ENCODE assay signal across 8 mouse cellular contexts in genomic region chr12:84362872-84363271, GRCm38 (mm10). TPM values are rescaled to one million over a fixed set of nuclear protein-coding genes. Genes with fewer than 3 reads are reported as not detected.
DNase-seq lines count a peak whose midpoint lies in the region; ATAC-seq lines count a peak whose summit lies in the region.

No protein-coding gene starts in this region.

- peaks cover 12% of the 10 kb centered on the region for H3K36me3 ChIP-seq in heart, embryonic 15.5 days
- peaks cover 11% of the 10 kb centered on the region for H3K36me3 ChIP-seq in hindbrain, embryonic 13.5 days
- H3K36me3 ChIP-seq in midbrain, embryonic 13.5 days, result peaks cover 8% of the 10 kb centered on the region

- DNase-seq in heart, postnatal 36 days, result no peak
- peak; percentile 45 for DNase-seq in adrenal gland, postnatal 14 days
- no peak for DNase-seq in retina, postnatal 1 day
- DNase-seq in spleen, postnatal 14 days (ENCODE audit: low spot score in 2 of 2), result no peak
- DNase-seq in thymus, postnatal 4 days, result no peak

- peak overlapping the region; percentile 76 for H3K4me2 ChIP-seq in heart, embryonic 15.5 days
- peak overlapping the region; percentile 87 for H3K4me2 ChIP-seq in hindbrain, embryonic 13.5 days
- peak overlapping the region; percentile 95 for H3K4me2 ChIP-seq in midbrain, embryonic 13.5 days (replicated peaks)

- WGBS in heart, embryonic 15.5 days, result 41% methylated on average over 2 of the region's 2 CpGs
- WGBS in hindbrain, embryonic 13.5 days, result 69% methylated on average over 2 of the region's 2 CpGs
- WGBS in midbrain, embryonic 13.5 days, result 75% methylated on average over 2 of the region's 2 CpGs

- no peak for ATAC-seq in heart, embryonic 15.5 days (replicated peaks; ENCODE audit: insufficient number of reproducible peaks, insufficient read depth, low FRiP score, low read depth)
- ATAC-seq in hindbrain, embryonic 13.5 days (ENCODE audit: low FRiP score), result no peak
- ATAC-seq in midbrain, embryonic 13.5 days, result no peak

- no peak overlapping the region for H3K27ac ChIP-seq in heart, embryonic 15.5 days
- H3K27ac ChIP-seq in hindbrain, embryonic 13.5 days, result no peak overlapping the region
- H3K27ac ChIP-seq in midbrain, embryonic 13.5 days, result no peak overlapping the region

- no peaks in the 10 kb centered on the region for H3K27me3 ChIP-seq in heart, embryonic 15.5 days
- H3K27me3 ChIP-seq in hindbrain, embryonic 13.5 days, result no peaks in the 10 kb centered on the region
- H3K27me3 ChIP-seq in midbrain, embryonic 13.5 days, result no peaks in the 10 kb centered on the region

- H3K9me3 ChIP-seq in heart, embryonic 15.5 days (replicated peaks), result no peaks in the 10 kb centered on the region
- no peaks in the 10 kb centered on the region for H3K9me3 ChIP-seq in hindbrain, embryonic 13.5 days
- no peaks in the 10 kb centered on the region for H3K9me3 ChIP-seq in midbrain, embryonic 13.5 days

- intact Hi-C loops in heart, postnatal 36 days (cut with DNase I), result loop anchor here (2.0 to 5.0 kb wide), 2 partner anchors 46 to 84 kb away; partner anchors contain the start of genes Bbof1 and Entpd5

- H3K4me3 ChIP-seq in heart, embryonic 15.5 days, result peak overlapping the region; percentile 75
- H3K4me3 ChIP-seq in hindbrain, embryonic 13.5 days, result peak overlapping the region; percentile 98
- peak overlapping the region; percentile 94 for H3K4me3 ChIP-seq in midbrain, embryonic 13.5 days (replicated peaks)

- H3K9ac ChIP-seq in heart, embryonic 15.5 days, result no peak overlapping the region
- H3K9ac ChIP-seq in hindbrain, embryonic 13.5 days, result peak overlapping the region; percentile 90; the same call in 1 of the 2 replicates
- H3K9ac ChIP-seq in midbrain, embryonic 13.5 days (replicated peaks), result peak overlapping the region; percentile 86; the same call in 1 of the 2 replicates

- peaks cover 30% of the 10 kb centered on the region for H3K4me1 ChIP-seq in heart, embryonic 15.5 days (replicated peaks)
- peaks cover 33% of the 10 kb centered on the region for H3K4me1 ChIP-seq in hindbrain, embryonic 13.5 days (replicated peaks)
- H3K4me1 ChIP-seq in midbrain, embryonic 13.5 days (replicated peaks), result peaks cover 27% of the 10 kb centered on the region

RNA-seq across cellular contexts. Expression of gene Fam161b, which starts 1.2 kb away (rescaled TPM):
- polyA plus RNA-seq in heart, embryonic 15.5 days (2015; fragmentation: Nextera tagmentation; extraction: Ambion mirVana), result 7.1 TPM in 2 replicates
- total RNA-seq in heart, postnatal 36 days (2021), result 10 to 100 TPM in 1 of 2 experiments, 1 to 10 TPM in 1; 8.5 to 10.3 TPM
- total RNA-seq in adrenal gland, postnatal 14 days (2021), result 2.0 and 3.0 TPM in 2 replicates
- polyA plus RNA-seq in hindbrain, embryonic 13.5 days (2015; fragmentation: Nextera tagmentation; extraction: Ambion mirVana), result 17.9 and 19.1 TPM in 2 replicates
- 17.7 and 20.6 TPM in 2 replicates for polyA plus RNA-seq in midbrain, embryonic 13.5 days (2015; fragmentation: Nextera tagmentation; extraction: Ambion mirVana)

RNA-seq across cellular contexts. Expression of gene Coq6, which starts 1.4 kb away (rescaled TPM):
- 73.7 and 77.7 TPM in 2 replicates for polyA plus RNA-seq in heart, embryonic 15.5 days (2015; fragmentation: Nextera tagmentation; extraction: Ambion mirVana)
- 100 to 1,000 TPM; 105 to 114 TPM for total RNA-seq in heart, postnatal 36 days (2021)
- 95.0 and 97.5 TPM in 2 replicates for total RNA-seq in adrenal gland, postnatal 14 days (2021)
- polyA plus RNA-seq in hindbrain, embryonic 13.5 days (2015; fragmentation: Nextera tagmentation; extraction: Ambion mirVana), result 41.0 and 42.3 TPM in 2 replicates
- 42.6 and 45.0 TPM in 2 replicates for polyA plus RNA-seq in midbrain, embryonic 13.5 days (2015; fragmentation: Nextera tagmentation; extraction: Ambion mirVana)

RNA-seq across cellular contexts. Expression of gene Entpd5, which starts 46.0 kb away (rescaled TPM):
- polyA plus RNA-seq in heart, embryonic 15.5 days (2015; fragmentation: Nextera tagmentation; extraction: Ambion mirVana), result 30.3 and 32.2 TPM in 2 replicates
- total RNA-seq in heart, postnatal 36 days (2021), result 10 to 100 TPM; 61.6 to 68.2 TPM
- 81.4 and 86.0 TPM in 2 replicates for total RNA-seq in adrenal gland, postnatal 14 days (2021)
- 11.4 and 13.0 TPM in 2 replicates for polyA plus RNA-seq in hindbrain, embryonic 13.5 days (2015; fragmentation: Nextera tagmentation; extraction: Ambion mirVana)
- polyA plus RNA-seq in midbrain, embryonic 13.5 days (2015; fragmentation: Nextera tagmentation; extraction: Ambion mirVana), result 9.9 and 10.2 TPM in 2 replicates

RNA-seq across cellular contexts. Expression of gene Bbof1, which starts 46.0 kb away (rescaled TPM):
- polyA plus RNA-seq in heart, embryonic 15.5 days (2015; fragmentation: Nextera tagmentation; extraction: Ambion mirVana), result 1.1 and 1.5 TPM in 2 replicates
- 1 to 10 TPM; 1.2 TPM for total RNA-seq in heart, postnatal 36 days (2021)
- total RNA-seq in adrenal gland, postnatal 14 days (2021), result 3.9 and 7.2 TPM in 2 replicates
- polyA plus RNA-seq in hindbrain, embryonic 13.5 days (2015; fragmentation: Nextera tagmentation; extraction: Ambion mirVana), result 4.0 TPM in 2 replicates
- 2.5 and 4.5 TPM in 2 replicates for polyA plus RNA-seq in midbrain, embryonic 13.5 days (2015; fragmentation: Nextera tagmentation; extraction: Ambion mirVana)

RNA-seq across cellular contexts. Expression of gene Zfp410, which starts 46.2 kb away (rescaled TPM):
- 46.3 and 56.1 TPM in 2 replicates for polyA plus RNA-seq in heart, embryonic 15.5 days (2015; fragmentation: Nextera tagmentation; extraction: Ambion mirVana)
- total RNA-seq in heart, postnatal 36 days (2021), result 10 to 100 TPM; 23.8 to 25.4 TPM
- total RNA-seq in adrenal gland, postnatal 14 days (2021), result 42.2 and 52.6 TPM in 2 replicates
- 84.3 and 88.3 TPM in 2 replicates for polyA plus RNA-seq in hindbrain, embryonic 13.5 days (2015; fragmentation: Nextera tagmentation; extraction: Ambion mirVana)
- 103 TPM in 2 replicates for polyA plus RNA-seq in midbrain, embryonic 13.5 days (2015; fragmentation: Nextera tagmentation; extraction: Ambion mirVana)
